Mouse (Mus musculus) cerebellum, adult 2 months (tissue): ENCODE data around the gene Olfr315. TPM values are rescaled to one million over a fixed set of nuclear protein-coding genes. Genes with fewer than 3 reads are reported as not detected.
"Not testable (repeated sequence)": the region's sequence is repeated elsewhere in the genome, so short reads cannot be mapped to it uniquely, and the experiment has no call there.

Source experiments
- DNase-seq, 2 experiments: peaks; one replicate each; pipeline ENCODE4 v3.0.0; 2021
- H3K27ac ChIP-seq: fragments of 200-500 bp; 2 replicates; pipeline ENCODE4 v1.5.1; 2012; ENCODE audit warnings: low read length, control low read depth, inconsistent platforms; ENCODE audit not compliant: insufficient read depth
- H3K27me3 ChIP-seq: fragments of 200-500 bp; 2 replicates; pipeline ENCODE4 v1.6.1; 2012; ENCODE audit warnings: inconsistent platforms, mild to moderate bottlenecking, low read length, moderate library complexity; ENCODE audit not compliant: control insufficient read depth, insufficient read depth
- H3K4me1 ChIP-seq: fragments of 200-500 bp; 2 replicates; pipeline ENCODE4 v1.6.1; 2011; ENCODE audit warnings: low read length; ENCODE audit not compliant: control insufficient read depth, insufficient read depth
- H3K4me3 ChIP-seq: fragments of 200-500 bp; replicated peaks from 2 replicates; pipeline ENCODE3; 2011; ENCODE audit warnings: mild to moderate bottlenecking, low read depth, low read length, control low read depth; ENCODE audit not compliant: insufficient read depth
- CTCF ChIP-seq: fragments of 200-500 bp; IDR thresholded peaks from 2 replicates; pipeline ENCODE4 v1.5.1; 2011; ENCODE audit warnings: low read depth, mild to moderate bottlenecking, control low read depth, low read length, moderate library complexity, borderline replicate concordance; ENCODE audit not compliant: insufficient read depth
- POLR2A ChIP-seq: fragments of 200-500 bp; IDR thresholded peaks from 2 replicates; pipeline ENCODE4 v1.6.1; 2011; ENCODE audit warnings: low read length, control low read depth, borderline replicate concordance; ENCODE audit not compliant: insufficient read depth
- WGBS: fragments of 180-500 bp; shearing (Covaris S2); methylation state at CpG from one replicate; pipeline ENCODE4 v1.1.7; 2018; 5-methylcytosine and 5-hydroxymethylcytosine counted together
- polyA plus RNA-seq: library from polyadenylated mRNA; depleted of rRNA; stranded (reverse); fragments of >200 nt; gene quantifications from 2 replicates; pipeline ENCODE4 v1.2.3, GENCODE M21; 2012; rRNA removed

The Olfr315 gene
- not detected in 2 replicates for polyA plus RNA-seq

DNA sequence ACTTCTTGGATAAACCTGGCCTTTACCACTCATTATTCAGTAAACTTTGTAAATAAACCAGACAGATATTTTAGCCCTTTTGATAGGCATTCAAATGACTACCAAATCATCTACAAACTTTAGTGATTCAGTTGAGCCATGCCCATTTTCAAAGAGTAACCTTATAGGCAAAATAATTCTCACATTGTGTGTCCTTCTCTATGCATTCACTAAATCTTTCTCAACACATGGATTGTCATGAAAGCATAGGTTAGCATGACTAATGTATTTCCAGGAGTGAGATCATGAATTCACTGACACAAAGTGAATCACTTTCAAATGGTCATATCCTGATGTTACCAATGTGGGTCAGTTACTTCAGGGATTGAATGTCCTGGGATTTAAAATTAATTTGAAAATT is at the start of gene Olfr315:
Gene Olfr315 (plus strand): TSS at position 301 of the 400 bp plus-strand sequence.
- H3K4me3 ChIP-seq: no peak within 1 kb of the TSS
- no peak within 1 kb of the TSS for H3K27ac ChIP-seq
- DNase-seq: no peak
- no peaks in the 10 kb centered on the region for H3K27me3 ChIP-seq
- no peak for TF ChIP-seq CTCF
- TF ChIP-seq POLR2A: no peak
- no peaks in the 10 kb centered on the region for H3K4me1 ChIP-seq

DNA sequence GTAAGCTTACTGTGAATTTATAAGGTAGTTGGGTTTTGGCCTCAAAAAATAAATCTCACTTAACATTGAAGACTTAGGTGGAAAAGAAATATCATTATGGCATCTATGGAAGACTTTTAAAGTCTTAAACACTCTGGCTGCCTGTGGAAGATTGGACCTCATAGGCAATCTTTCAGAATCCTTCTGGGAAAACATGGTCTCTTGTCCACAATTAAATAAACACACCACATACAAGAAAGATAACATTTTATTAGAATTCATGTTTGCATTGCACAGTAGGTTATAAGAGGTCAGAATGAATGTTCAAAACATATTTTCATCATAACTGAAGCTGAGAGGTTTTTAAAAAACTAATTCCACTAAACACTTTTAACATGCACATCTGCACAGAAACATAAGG is 49.1 kb upstream of the Olfr315 start, which contains the start of gene Olfr318:
Gene Olfr318 (minus strand): TSS at position 101 of the 400 bp plus-strand sequence.
- no peak for DNase-seq
- H3K27me3 ChIP-seq: no peaks in the 10 kb centered on the region
- H3K4me1 ChIP-seq: no peaks in the 10 kb centered on the region
- no peak within 1 kb of the TSS for H3K27ac ChIP-seq
- TF ChIP-seq POLR2A: no peak
- no peak for TF ChIP-seq CTCF
- H3K4me3 ChIP-seq: no peak within 1 kb of the TSS

DNA sequence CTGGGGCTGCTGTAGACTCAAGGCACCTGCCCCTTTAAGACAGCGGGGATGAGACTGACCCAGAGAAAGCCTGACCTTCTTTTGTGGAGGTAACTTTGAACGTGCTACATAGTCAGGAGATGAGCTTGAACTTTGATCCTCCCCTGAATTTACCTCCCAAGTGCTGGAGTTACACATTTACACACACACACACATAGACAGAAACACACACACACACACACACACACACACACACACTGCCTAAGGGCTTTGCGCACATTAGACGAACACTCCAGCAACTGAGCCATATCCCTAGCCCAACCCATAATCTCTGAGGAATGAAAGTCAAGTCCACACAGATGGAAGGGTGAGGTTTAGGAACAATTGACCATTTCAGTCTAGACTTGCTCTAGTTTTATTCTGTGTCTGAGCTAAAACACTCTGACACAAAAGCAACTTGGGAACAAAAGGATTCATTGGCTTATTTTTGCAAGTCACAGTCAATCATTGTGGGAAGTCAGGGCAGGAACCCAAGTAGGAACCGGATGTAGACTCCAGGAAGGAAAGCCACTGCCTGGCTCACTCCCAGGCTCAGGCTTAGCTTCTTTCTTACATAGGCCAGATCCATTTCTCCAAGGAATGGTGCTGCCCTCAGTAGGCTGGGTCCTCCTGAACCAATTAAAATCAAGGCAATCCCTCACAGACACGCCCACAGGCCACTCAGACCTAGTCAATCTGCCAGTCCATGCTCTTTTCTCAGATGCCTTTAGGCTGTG is 44.9 kb upstream of the Olfr315 start:
- not testable (repeated sequence) for H3K4me3 ChIP-seq, H3K4me1 ChIP-seq, H3K27ac ChIP-seq, DNase-seq, H3K27me3 ChIP-seq
- WGBS: 69% methylated on average over 6 of the region's 6 CpGs

DNA sequence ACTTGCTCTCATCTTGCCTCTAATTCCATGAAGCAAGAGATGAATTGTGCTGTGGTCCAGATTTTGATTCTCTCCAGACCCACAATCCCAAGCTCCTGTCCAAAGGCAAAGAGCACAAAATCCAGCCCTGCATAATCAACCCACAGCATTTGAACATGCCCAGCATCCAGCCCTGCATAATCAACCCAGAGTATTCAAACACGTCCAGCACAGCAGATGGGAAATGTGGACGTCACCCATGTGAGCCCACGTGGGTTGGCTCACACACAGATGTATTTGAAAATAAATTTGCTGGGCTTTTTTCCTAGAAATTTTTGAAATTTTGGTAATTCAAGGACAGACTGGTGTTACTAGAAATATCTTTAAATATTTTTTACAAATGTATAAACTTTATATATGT is 39.6 kb upstream of the Olfr315 start:
- Histone ChIP-seq H3K4me1 (no peaks in the 10 kb centered on the region), H3K27ac (no peak overlapping the region), H3K27me3 (no peaks in the 10 kb centered on the region), H3K4me3 (no peak overlapping the region)
- TF ChIP-seq CTCF (no peak), POLR2A (no peak)
- DNase-seq: no peak
- WGBS: 15% methylated on average over 3 of the region's 3 CpGs

DNA sequence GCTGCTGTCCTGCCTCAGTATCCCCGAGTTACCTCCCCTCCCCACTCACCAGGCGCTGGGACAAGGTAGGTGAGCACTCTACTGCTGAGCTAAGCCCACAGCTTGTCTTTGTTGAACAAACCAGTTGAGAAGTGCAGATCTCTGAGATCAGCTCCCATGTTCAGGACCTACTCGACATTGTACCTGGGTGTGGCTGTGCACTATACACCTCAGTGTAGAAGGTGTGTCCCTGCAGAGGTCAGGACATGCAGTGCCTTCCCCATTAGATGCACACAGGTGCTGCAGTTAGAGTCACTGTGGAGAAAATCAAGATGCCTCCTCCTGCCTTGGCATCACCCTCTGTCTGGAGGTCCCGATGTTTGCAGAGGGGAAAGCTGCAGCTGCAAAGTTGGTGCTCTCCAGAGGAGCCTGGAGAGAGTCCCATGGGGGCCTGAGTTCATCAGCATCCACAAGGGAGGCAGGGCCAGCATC is 34.2 kb upstream of the Olfr315 start, which contains the start of gene Olfr317:
Gene Olfr317 (minus strand): TSS at position 421 of the 471 bp plus-strand sequence.
- no peak within 1 kb of the TSS for H3K27ac ChIP-seq
- no peaks in the 10 kb centered on the region for H3K27me3 ChIP-seq
- TF ChIP-seq CTCF (no peak), POLR2A (no peak)
- no peaks in the 10 kb centered on the region for H3K4me1 ChIP-seq
- no peak for DNase-seq
- WGBS: 65% methylated on average over 4 of the region's 4 CpGs
- H3K4me3 ChIP-seq: no peak within 1 kb of the TSS

DNA sequence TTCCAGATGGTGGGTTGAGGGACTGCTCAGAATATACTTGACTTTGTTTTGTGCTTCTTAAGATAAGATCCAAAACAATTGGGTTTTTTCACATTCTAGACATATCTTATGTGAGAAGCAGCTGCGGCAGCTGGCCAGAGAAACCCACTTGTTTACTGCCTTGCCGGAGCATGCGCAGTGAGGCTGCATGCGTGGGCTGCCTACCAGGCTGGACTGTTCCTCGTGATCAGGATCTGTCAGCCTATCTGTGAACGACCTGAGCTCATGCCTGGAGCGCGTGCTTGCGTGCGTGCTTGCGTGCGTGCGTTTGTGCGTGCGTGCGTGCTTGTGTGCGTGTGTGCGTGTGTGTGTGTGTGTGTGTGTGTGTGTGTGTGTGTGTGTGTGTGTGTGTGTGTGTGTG is 21.9 kb upstream of the Olfr315 start:
- H3K4me1 ChIP-seq, H3K27ac ChIP-seq, DNase-seq, H3K4me3 ChIP-seq, H3K27me3 ChIP-seq: not testable (repeated sequence)
- 77% methylated on average over 18 of the region's 18 CpGs for WGBS

DNA sequence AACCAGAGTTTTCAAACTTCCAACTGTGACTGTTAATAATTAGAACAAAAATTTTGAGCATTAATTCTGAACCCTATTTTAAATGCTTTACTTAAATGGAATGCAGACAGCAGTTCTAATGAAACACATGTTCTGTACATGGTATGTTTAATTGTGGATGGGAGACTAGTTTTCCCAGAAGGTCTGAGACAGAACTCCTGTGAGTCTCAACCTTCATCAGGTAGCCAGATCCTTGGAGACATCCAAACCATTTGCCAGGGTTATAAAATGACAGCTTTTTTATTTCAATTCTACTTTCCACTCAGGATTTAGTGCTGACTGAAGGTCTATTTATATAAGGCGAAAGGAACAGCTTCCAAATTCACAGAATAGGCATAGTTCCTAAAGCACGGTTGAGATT is 20.6 kb upstream of the Olfr315 start, which contains the start of gene Olfr316:
Gene Olfr316 (plus strand): TSS at position 301 of the 400 bp plus-strand sequence.
- H3K27me3 ChIP-seq: no peaks in the 10 kb centered on the region
- H3K4me3 ChIP-seq: no peak within 1 kb of the TSS
- DNase-seq: no peak
- TF ChIP-seq CTCF (no peak), POLR2A (no peak)
- WGBS: 92% methylated on average over 2 of the region's 2 CpGs
- no peak within 1 kb of the TSS for H3K27ac ChIP-seq
- H3K4me1 ChIP-seq: no peaks in the 10 kb centered on the region

DNA sequence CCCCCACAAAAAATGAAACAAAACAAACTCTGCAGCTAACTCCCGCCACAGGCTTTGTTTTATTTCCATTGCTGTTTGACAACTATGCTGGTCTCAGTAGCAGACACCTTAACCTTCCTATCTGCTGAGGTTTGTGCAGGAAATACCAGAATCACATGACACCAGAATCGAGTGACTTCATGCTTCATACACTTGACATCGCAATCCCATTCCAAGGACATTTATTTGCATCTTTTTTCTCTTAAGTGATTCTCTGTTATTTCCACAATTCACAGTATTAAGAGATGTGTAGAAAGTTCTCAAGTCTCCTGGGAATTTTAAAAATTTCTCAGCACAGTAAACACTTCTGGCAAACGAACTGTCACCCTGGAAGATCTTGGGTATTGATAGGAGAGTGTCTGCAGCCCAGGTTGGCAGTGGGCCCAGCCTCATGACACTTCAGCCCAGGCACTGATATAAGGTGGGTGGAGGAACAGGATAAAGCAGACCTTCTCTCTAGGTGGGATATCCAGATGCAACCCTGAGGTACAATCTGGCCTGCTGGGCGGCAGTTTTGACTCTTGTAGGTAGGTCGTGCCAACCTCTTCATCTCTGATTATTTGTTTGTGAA is 9.6 kb downstream of the Olfr315 start, which contains the start of gene Olfr314:
Gene Olfr314 (plus strand): TSS at position 473 of the 610 bp plus-strand sequence.
- Histone ChIP-seq H3K4me3 (no peak within 1 kb of the TSS), H3K27me3 (no peaks in the 10 kb centered on the region), H3K27ac (no peak within 1 kb of the TSS), H3K4me1 (no peaks in the 10 kb centered on the region)
- 69% methylated on average over 6 of the region's 6 CpGs for WGBS
- no peak for DNase-seq
- TF ChIP-seq CTCF: no peak
- TF ChIP-seq POLR2A: no peak
